Mouse (Mus musculus) lung, embryonic 16.5 days (tissue): ENCODE results near the gene 1700018F24Rik. TPM values are rescaled to one million over a fixed set of nuclear protein-coding genes. Genes with fewer than 3 reads are reported as not detected.
A peak's percentile ranks its signal among the peaks of the same experiment; 100 is the strongest.
"Not testable (repeated sequence)": the region's sequence is repeated elsewhere in the genome, so short reads cannot be mapped to it uniquely, and the experiment has no call there.

Experiments used
- ATAC-seq: fragments of 200-750 bp; cut with Nextera tagmentation; 2 replicates; pipeline ENCODE4 v1.8.0; 2017; ENCODE audit warnings: low read depth, mild to moderate bottlenecking, moderate library complexity
- H3K27ac ChIP-seq: fragments of 300-500 bp; sonication (generic); 2 replicates; pipeline ENCODE4 v1.5.1; 2014; ENCODE audit warnings: mild to moderate bottlenecking, control low read depth, low read length
- H3K27me3 ChIP-seq: fragments of 300-500 bp; sonication (generic); 2 replicates; pipeline ENCODE4 v1.6.1; 2014; ENCODE audit warnings: low read depth, low read length, mixed read lengths; ENCODE audit not compliant: control insufficient read depth, insufficient read depth
- H3K36me3 ChIP-seq: fragments of 300-500 bp; sonication (generic); 2 replicates; pipeline ENCODE4 v1.6.1; 2014; ENCODE audit warnings: low read length; ENCODE audit not compliant: control insufficient read depth, insufficient read depth
- H3K4me1 ChIP-seq: fragments of 300-500 bp; sonication (generic); replicated peaks from 2 replicates; pipeline ENCODE4 v1.6.1; 2014; ENCODE audit warnings: low read length, mixed read lengths; ENCODE audit not compliant: control insufficient read depth, insufficient read depth
- H3K4me2 ChIP-seq: fragments of 300-500 bp; sonication (generic); 2 replicates; pipeline ENCODE4 v1.6.1; 2014; ENCODE audit warnings: low read depth, low read length, control low read depth
- H3K4me3 ChIP-seq: fragments of 300-500 bp; sonication (generic); 2 replicates; pipeline ENCODE4 v1.5.1; 2014; ENCODE audit warnings: mild to moderate bottlenecking, low read length, control low read depth
- H3K9ac ChIP-seq: fragments of 300-500 bp; sonication (generic); 2 replicates; pipeline ENCODE4 v1.6.1; 2014; ENCODE audit warnings: low read length, control low read depth
- H3K9me3 ChIP-seq: fragments of 300-500 bp; sonication (generic); 2 replicates; pipeline ENCODE4 v1.6.1; 2016; ENCODE audit warnings: low read length; ENCODE audit not compliant: control insufficient read depth
- WGBS: fragments of 180-500 bp; shearing (Covaris S2); extraction: QIAGEN DNeasy Blood & Tissue Kit; methylation state at CpG from one replicate; pipeline ENCODE4 v1.1.7; 2014; 5-methylcytosine and 5-hydroxymethylcytosine counted together
- polyA plus RNA-seq: library from polyadenylated mRNA; unstranded; fragments of >200 nt; fragmentation: Nextera tagmentation; extraction: Ambion mirVana; gene quantifications from 2 replicates; pipeline ENCODE4 v1.2.1, GENCODE M21; 2015

The 1700018F24Rik gene
- polyA plus RNA-seq, 1 experiment from 2014 or later: 0.23 TPM

GRCm38 (mm10) chr5:145069707-145070106 lies 26.9 kb downstream of the 1700018F24Rik start:
- H3K9me3 ChIP-seq: no peaks in the 10 kb centered on the region
- no peak overlapping the region for H3K9ac ChIP-seq
- no peak overlapping the region for H3K4me3 ChIP-seq
- H3K27me3 ChIP-seq: no peaks in the 10 kb centered on the region
- H3K27ac ChIP-seq: no peak overlapping the region
- H3K4me2 ChIP-seq: no peak overlapping the region
- under 1% methylated on average over 5 of the region's 5 CpGs for WGBS
- H3K4me1 ChIP-seq: no peaks in the 10 kb centered on the region
- ATAC-seq: peak; percentile 52
- H3K36me3 ChIP-seq: no peaks in the 10 kb centered on the region

- Histone ChIP-seq H3K4me1 (no peaks in the 10 kb centered on the region), H3K4me3 (no peak overlapping the region), H3K27ac (no peak overlapping the region), H3K9me3 (no peaks in the 10 kb centered on the region), H3K9ac (no peak overlapping the region), H3K36me3 (no peaks in the 10 kb centered on the region), H3K4me2 (no peak overlapping the region), H3K27me3 (no peaks in the 10 kb centered on the region)
- 42% methylated on average over 6 of the region's 6 CpGs for WGBS
- no peak for ATAC-seq
Observed at GRCm38 (mm10) chr5:145071342-145071741, 28.6 kb downstream of the 1700018F24Rik start.

GRCm38 (mm10) chr5:145075081-145075480 lies 32.3 kb downstream of the 1700018F24Rik start:
- WGBS: 46% methylated on average over 3 of the region's 3 CpGs
- H3K9me3 ChIP-seq: no peaks in the 10 kb centered on the region

DNA sequence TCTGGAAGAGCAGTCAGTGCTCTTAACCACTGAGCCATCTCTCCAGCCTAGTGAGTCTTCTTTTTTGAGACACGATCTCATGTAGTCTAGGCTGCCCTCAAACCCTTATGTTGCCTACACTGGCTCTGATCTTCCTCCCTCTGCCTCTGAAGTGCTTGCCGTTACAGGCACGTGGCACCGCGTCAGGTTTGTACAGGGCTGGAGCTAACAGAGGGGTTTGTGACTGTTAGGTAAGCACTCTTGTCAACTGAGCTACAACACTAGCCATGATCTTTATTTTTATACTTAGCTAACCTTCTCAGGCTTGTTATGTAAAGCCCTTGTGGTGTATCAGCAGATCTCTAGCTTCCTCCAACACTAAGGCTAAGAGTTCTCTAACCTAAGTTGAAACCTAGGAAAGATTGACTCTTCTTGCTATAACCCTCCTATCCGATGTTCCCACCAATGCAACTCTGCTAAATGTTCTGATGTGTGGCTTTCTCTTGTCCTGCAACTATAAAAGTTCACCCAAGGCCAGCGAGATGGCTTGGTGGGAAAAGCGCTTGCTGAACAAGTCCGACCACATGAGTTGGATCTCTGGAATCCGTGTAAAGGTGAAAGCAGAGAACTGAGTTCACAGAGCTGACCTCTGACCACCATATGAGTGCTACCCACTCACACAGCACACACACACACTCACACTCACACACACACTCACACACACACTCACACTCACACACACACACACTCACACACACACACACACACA lies 39.2 kb downstream of the 1700018F24Rik start:
- no peaks in the 10 kb centered on the region for H3K27me3 ChIP-seq
- H3K9me3 ChIP-seq: no peaks in the 10 kb centered on the region
- WGBS: 69% methylated on average over 10 of the region's 10 CpGs

More at GRCm38 (mm10) chr5:145075081-145075480, 32.3 kb downstream of the 1700018F24Rik start:
- H3K9ac ChIP-seq: no peak overlapping the region
- no peaks in the 10 kb centered on the region for H3K27me3 ChIP-seq
- no peak overlapping the region for H3K4me2 ChIP-seq
- no peak overlapping the region for H3K4me3 ChIP-seq
- no peak for ATAC-seq
- H3K4me1 ChIP-seq: no peaks in the 10 kb centered on the region
- no peaks in the 10 kb centered on the region for H3K36me3 ChIP-seq
- H3K27ac ChIP-seq: no peak overlapping the region

GRCm38 (mm10) chr5:145083201-145083600 lies 40.4 kb downstream of the 1700018F24Rik start:
- H3K27me3 ChIP-seq, H3K36me3 ChIP-seq, H3K9me3 ChIP-seq, ATAC-seq, H3K4me1 ChIP-seq: not testable (repeated sequence)
- peak overlapping the region; percentile 95 for H3K4me3 ChIP-seq
- WGBS: 42% methylated on average over 6 of the region's 6 CpGs
- peak overlapping the region; percentile 94 for H3K4me2 ChIP-seq
- H3K27ac ChIP-seq: peak overlapping the region; percentile 69
- peak overlapping the region; percentile 98 for H3K9ac ChIP-seq

More for the DNA sequence above, 39.2 kb downstream of the 1700018F24Rik start:
- H3K4me2 ChIP-seq: no peak overlapping the region
- no peak for ATAC-seq
- H3K4me1 ChIP-seq: peaks cover 10% of the 10 kb centered on the region; the same call in 1 of the 2 replicates
- no peak overlapping the region for H3K9ac ChIP-seq
- H3K27ac ChIP-seq: no peak overlapping the region
- H3K4me3 ChIP-seq: no peak overlapping the region
- H3K36me3 ChIP-seq: 0 out of 2 replicates have a peak, but pooled peaks cover 2% of the 10 kb centered on the region

DNA sequence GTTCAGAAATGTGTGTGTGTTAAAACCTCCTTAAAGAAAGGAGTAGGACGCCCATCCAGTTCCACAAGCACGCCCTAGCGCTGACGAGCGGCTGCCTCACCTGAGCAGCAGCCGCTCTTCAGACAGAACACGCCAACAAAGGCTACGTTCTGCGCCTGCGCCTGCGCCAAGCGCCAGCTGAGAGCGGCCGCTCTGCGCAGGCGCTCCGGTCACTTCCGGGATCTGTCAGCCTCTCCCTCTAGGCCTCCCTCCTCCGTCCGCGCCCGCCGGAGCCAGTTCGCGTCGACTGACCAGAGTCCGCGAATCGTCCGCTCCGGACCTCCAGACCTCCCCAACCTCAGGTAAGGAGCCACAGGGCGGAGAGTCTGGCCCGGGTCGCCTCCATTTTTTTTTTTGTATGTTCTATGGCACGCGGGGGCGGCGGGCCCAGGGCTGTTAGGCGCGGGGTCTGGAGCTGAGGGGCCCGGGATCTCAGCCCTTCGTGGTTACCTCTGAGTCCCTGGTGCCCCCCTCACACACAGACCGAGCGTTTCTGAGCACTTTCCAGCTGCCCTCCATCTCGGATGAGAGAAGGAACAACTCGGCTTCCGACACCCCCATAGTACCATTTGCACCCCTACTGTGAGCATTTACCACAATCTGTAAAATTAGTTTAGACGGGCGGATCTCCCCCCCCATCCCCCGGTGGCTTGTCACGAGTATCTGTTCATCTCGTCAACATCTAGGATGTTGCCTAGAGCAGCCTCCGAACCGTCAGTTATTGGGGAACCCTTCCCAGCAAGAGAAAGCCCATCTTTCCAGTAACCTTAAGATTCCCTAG lies 41.1 kb downstream of the 1700018F24Rik start, which contains the start of the genes Arpc1a and Kpna7:
Arpc1a (plus strand) TSS at position 199 of the 820 bp plus-strand sequence.
Kpna7 (minus strand) TSS at position 399 of the 820 bp plus-strand sequence.
- H3K4me2 ChIP-seq: peak within 1 kb of the TSS; percentile 94
- ATAC-seq: peak; percentile 97
- no peaks in the 10 kb centered on the region for H3K9me3 ChIP-seq
- peak within 1 kb of the TSS; percentile 69 for H3K27ac ChIP-seq
- 0 out of 2 replicates have a peak, but pooled peaks cover 2% of the 10 kb centered on the region for H3K36me3 ChIP-seq
- peaks cover 10% of the 10 kb centered on the region; the same call in 1 of the 2 replicates for H3K4me1 ChIP-seq
- peak within 1 kb of the TSS; percentile 98 for H3K9ac ChIP-seq
- H3K27me3 ChIP-seq: no peaks in the 10 kb centered on the region
- under 1% methylated on average over 54 of the region's 54 CpGs for WGBS
- H3K4me3 ChIP-seq: peak within 1 kb of the TSS; percentile 95

DNA sequence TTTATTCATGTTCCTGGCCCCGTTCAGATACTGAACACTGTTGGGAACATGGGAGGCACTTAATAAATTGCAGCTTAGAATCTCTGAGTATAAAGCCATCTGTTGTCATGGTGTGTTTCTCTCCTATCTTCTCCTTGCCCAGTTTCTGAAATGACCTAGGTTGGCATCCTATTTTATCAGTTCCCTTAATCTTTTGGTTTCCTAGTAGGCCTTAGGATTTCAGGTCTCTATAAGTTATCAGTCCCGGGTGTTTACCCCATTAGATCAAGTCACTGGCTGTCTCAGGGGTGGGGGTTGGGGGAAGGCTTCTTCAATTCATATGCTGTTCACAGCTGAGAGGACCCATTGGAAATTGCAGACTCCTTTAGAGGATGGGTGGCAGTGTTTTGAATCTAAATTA lies 42.0 kb downstream of the 1700018F24Rik start:
- no peaks in the 10 kb centered on the region for H3K9me3 ChIP-seq
- H3K9ac ChIP-seq: peak overlapping the region; percentile 98
- 52% methylated on average over 2 of the region's 2 CpGs for WGBS
- H3K27ac ChIP-seq: no peak overlapping the region
- peak overlapping the region; percentile 95 for H3K4me3 ChIP-seq
- H3K27me3 ChIP-seq: no peaks in the 10 kb centered on the region
- peaks cover 10% of the 10 kb centered on the region; the same call in 1 of the 2 replicates for H3K4me1 ChIP-seq
- peak overlapping the region; percentile 94 for H3K4me2 ChIP-seq
- no peak for ATAC-seq
- H3K36me3 ChIP-seq: 0 out of 2 replicates have a peak, but pooled peaks cover 2% of the 10 kb centered on the region

DNA sequence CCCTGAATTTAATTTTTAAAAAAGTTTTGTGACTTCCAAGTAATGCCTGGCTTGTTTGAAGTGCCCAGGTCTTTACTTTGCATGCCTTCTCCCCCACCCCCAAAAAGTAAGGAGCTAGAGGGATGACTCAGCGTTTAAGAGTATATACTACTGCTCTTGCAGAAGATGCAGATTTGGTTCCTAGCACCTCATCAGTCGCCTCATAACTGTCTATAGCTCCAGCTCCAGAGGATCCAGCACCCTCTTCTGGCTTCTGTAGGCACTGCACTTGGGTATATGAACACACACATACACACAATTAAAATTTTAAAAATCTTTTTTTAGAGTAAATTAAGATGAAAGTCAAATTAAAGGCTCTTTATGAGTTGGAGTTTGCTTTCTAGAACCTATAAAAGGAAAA lies 45.4 kb downstream of the 1700018F24Rik start:
- H3K4me2 ChIP-seq: no peak overlapping the region
- H3K9ac ChIP-seq: no peak overlapping the region
- H3K4me1 ChIP-seq: peaks cover 10% of the 10 kb centered on the region; the same call in 1 of the 2 replicates
- no peak for ATAC-seq
- H3K9me3 ChIP-seq: no peaks in the 10 kb centered on the region
- H3K27ac ChIP-seq: no peak overlapping the region
- H3K36me3 ChIP-seq: peaks cover 7% of the 10 kb centered on the region
- no peaks in the 10 kb centered on the region for H3K27me3 ChIP-seq
- no peak overlapping the region for H3K4me3 ChIP-seq
- 96% methylated on average over 2 of the region's 2 CpGs for WGBS

DNA sequence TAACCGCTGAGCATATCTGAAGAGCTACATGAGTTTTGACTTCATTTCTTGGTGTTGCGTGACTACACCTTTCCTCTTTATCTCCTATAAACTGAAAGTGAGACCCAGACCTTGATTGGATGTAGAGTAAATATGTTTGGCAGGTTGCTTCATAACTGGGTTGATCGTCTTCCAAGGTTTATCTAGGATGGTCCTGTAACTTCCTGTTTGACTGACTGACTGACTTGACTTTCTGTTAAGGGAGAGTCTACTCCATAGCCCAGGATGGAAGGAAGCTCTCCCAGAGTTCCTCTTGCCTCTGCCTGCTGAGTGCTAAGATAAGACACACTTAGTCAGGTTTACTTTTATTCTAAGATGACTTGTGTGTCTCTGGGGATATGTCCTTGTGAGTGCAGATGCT lies 47.1 kb downstream of the 1700018F24Rik start:
- peaks cover 9% of the 10 kb centered on the region for H3K36me3 ChIP-seq
- H3K4me2 ChIP-seq: no peak overlapping the region
- H3K9ac ChIP-seq: no peak overlapping the region
- no peak overlapping the region for H3K4me3 ChIP-seq
- H3K27me3 ChIP-seq: no peaks in the 10 kb centered on the region
- no peak overlapping the region for H3K27ac ChIP-seq
- no peak for ATAC-seq
- no peaks in the 10 kb centered on the region for H3K9me3 ChIP-seq
- WGBS: 81% methylated on average over 3 of the region's 3 CpGs
- peaks cover 4% of the 10 kb centered on the region; the same call in 1 of the 2 replicates for H3K4me1 ChIP-seq
